Mouse (Mus musculus) urinary bladder, postnatal 0 days (tissue): ENCODE data around the gene Prpf31. TPM values are rescaled to one million over a fixed set of nuclear protein-coding genes. Genes with fewer than 3 reads are reported as not detected.

ENCODE experiments used
- microRNA-seq: library from miRNA; unstranded; fragments of <30 nt; microRNA quantifications from one replicate; pipeline ENCODE4, GENCODE M21; 2016
- polyA plus RNA-seq: library from polyadenylated mRNA; unstranded; fragments of >200 nt; fragmentation: Nextera tagmentation; extraction: Ambion mirVana; gene quantifications from 2 replicates; pipeline ENCODE4 v1.2.1, GENCODE M21; 2015

Prpf31 gene
- polyA plus RNA-seq, result 43.3 and 43.9 TPM in 2 replicates

GRCm38 (mm10) chr7:3629543-3630477 is at the start of gene Prpf31, which contains the start of gene Tfpt:
TSS of gene Prpf31 (plus strand) at chr7:3629985.
TSS of gene Tfpt (minus strand) at chr7:3629929.

GRCm38 (mm10) chr7:3616057-3616388 is 13.8 kb upstream of the Prpf31 start, which contains the start of gene Oscar:
TSS of gene Oscar (minus strand) at chr7:3616157.

GRCm38 (mm10) chr7:3617242-3617995 is 12.4 kb upstream of the Prpf31 start, which contains the start of gene Ndufa3:
TSS of gene Ndufa3 (plus strand) at chr7:3617373.

GRCm38 (mm10) chr7:3644672-3645487 is 15.1 kb downstream of the Prpf31 start, which contains the start of gene Cnot3:
TSS of gene Cnot3 (plus strand) at chr7:3645268.

DNA sequence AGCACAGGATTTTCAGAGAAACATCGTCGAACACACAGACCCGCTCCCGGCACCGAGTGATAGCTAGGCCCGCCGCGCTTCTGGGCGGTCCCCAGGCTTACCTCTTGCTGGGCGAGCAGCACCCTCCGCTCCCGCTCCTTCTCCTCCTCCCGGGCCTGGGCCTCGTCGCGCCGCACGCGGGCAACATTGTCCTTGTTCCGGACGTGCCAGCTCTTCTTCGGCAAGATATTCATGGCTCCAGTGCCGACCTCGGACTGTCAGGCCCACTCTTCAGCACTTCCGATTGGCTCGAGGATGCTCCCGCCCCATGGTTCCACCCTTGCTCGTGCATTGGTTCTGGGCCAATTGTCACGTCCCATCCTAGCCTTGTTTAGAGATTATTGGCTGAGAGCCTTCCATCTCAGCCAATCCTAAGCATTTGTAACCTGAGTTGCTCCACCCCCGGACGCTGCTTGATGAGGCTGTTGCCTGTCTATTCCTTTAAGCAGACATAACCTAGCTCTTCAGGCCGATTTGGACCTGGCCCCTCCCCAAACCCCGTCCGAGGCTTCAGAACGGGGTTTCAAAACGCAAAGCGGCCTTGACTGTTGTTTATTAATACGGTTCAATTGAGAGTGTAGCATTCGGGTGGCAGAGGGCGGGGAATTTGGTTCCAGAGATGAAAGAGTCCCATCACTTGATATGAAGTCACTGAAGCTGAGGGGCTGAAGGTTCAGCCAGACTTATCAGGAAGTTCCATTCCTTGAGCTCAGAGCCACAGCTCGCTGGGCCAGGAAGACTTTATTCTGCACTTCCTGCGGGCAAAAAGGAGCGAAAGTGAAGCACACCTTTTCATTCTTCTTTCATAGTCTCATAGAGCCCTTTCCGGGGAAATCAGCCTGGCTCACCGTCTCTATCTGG is 35.7 kb downstream of the Prpf31 start, which contains the start of gene Leng1:
Leng1 (minus strand) TSS at position 626 of the 900 bp plus-strand sequence.

GRCm38 (mm10) chr7:3677342-3677741 is 47.6 kb downstream of the Prpf31 start, which contains the start of gene Tmc4:
TSS of gene Tmc4 (minus strand) at chr7:3677553.

Small RNA genes within 50 kb of the gene (microRNA-seq; reads per million reads assigned to microRNA genes)
- not detected for gene Gm25100
- gene Mir3572, result 3.4 reads per million, percentile 3 among the genes with 10 or more reads in this experiment

Other genes starting within 250 kb of the Prpf31 start
- 0.33 TPM in 1 of 2 replicates, not detected in the other for gene Cacng8, start 239.3 kb upstream of the Prpf31 start, polyA plus RNA-seq
- gene Cacng6, start 205.8 kb upstream of the Prpf31 start, polyA plus RNA-seq, result not detected in 2 replicates
- 0.13 and 0.40 TPM in 2 replicates for gene Tarm1, start 127.4 kb upstream of the Prpf31 start, polyA plus RNA-seq
- not detected in 2 replicates for gene Oscar, start 13.8 kb upstream of the Prpf31 start, polyA plus RNA-seq
- 504 and 592 TPM in 2 replicates for gene Ndufa3, start 12.6 kb upstream of the Prpf31 start, polyA plus RNA-seq
- 11.3 and 12.6 TPM in 2 replicates for gene Tfpt, start 56 bp upstream of the Prpf31 start, polyA plus RNA-seq
- 22.0 and 22.5 TPM in 2 replicates for gene Cnot3, start 15.3 kb downstream of the Prpf31 start, polyA plus RNA-seq
- gene Leng1, start 35.9 kb downstream of the Prpf31 start, polyA plus RNA-seq, result 14.5 and 16.8 TPM in 2 replicates
- gene Tmc4, start 47.6 kb downstream of the Prpf31 start, polyA plus RNA-seq, result 43.7 and 43.8 TPM in 2 replicates
- 159 and 166 TPM in 2 replicates for gene Tsen34, start 62.9 kb downstream of the Prpf31 start, polyA plus RNA-seq
- 32.8 and 37.9 TPM in 2 replicates for gene Mboat7, start 63.5 kb downstream of the Prpf31 start, polyA plus RNA-seq
- gene Rps9, start 74.0 kb downstream of the Prpf31 start, polyA plus RNA-seq, result 952 and 1,003 TPM in 2 replicates
- gene Pirb, start 90.4 kb downstream of the Prpf31 start, polyA plus RNA-seq, result 2.0 and 4.9 TPM in 2 replicates
- gene Gm15448, start 195.7 kb downstream of the Prpf31 start, polyA plus RNA-seq, result not detected in 2 replicates
- 0.53 and 0.67 TPM in 2 replicates for gene Pira2, start 215.1 kb downstream of the Prpf31 start, polyA plus RNA-seq